Mouse (Mus musculus) midbrain, embryonic 12.5 days (tissue): ENCODE measurements around the gene Maats1. TPM values are rescaled to one million over a fixed set of nuclear protein-coding genes. Genes with fewer than 3 reads are reported as not detected.

Experiments used
- polyA plus RNA-seq: library from polyadenylated mRNA; unstranded; fragments of >200 nt; fragmentation: Nextera tagmentation; extraction: Ambion mirVana; gene quantifications from 2 replicates; pipeline ENCODE4 v1.2.1, GENCODE M21; 2016

Maats1 gene
- polyA plus RNA-seq, 1 experiment from 2014 or later, result 0.51 TPM

Other genes starting within 250 kb of the Maats1 start
- gene Nr1i2, start 47.3 kb downstream of the Maats1 start, polyA plus RNA-seq, result not detected in 2 replicates
- gene Cox17, start 4.8 kb upstream of the Maats1 start, polyA plus RNA-seq, result 118 and 130 TPM in 2 replicates
- gene Gm21987, start 4.9 kb upstream of the Maats1 start, polyA plus RNA-seq, result not detected in 2 replicates
- 0.51 and 0.57 TPM in 2 replicates for gene Popdc2, start 20.1 kb upstream of the Maats1 start, polyA plus RNA-seq
- gene Pla1a, start 91.0 kb upstream of the Maats1 start, polyA plus RNA-seq, result 0.18 and 0.41 TPM in 2 replicates
- gene Adprh, start 110.6 kb upstream of the Maats1 start, polyA plus RNA-seq, result 138 and 141 TPM in 2 replicates
- 0.67 and 0.87 TPM in 2 replicates for gene Cd80, start 113.4 kb upstream of the Maats1 start, polyA plus RNA-seq
- 35.2 and 37.0 TPM in 2 replicates for gene Timmdc1, start 180.5 kb upstream of the Maats1 start, polyA plus RNA-seq
- 70.0 and 72.5 TPM in 2 replicates for gene Poglut1, start 208.1 kb upstream of the Maats1 start, polyA plus RNA-seq
- gene Tmem39a, start 216.6 kb upstream of the Maats1 start, polyA plus RNA-seq, result 66.3 and 69.1 TPM in 2 replicates